Mouse (Mus musculus): ENCODE measurements around the gene Net1. TPM values are rescaled to one million over a fixed set of nuclear protein-coding genes. Genes with fewer than 3 reads are reported as not detected.
"Not testable (repeated sequence)": the region's sequence is repeated elsewhere in the genome, so short reads cannot be mapped to it uniquely, and the experiment has no call there.

Gene Net1
- polyA plus RNA-seq, 1 experiment from 2014 or later, result 70.9 TPM

DNA sequence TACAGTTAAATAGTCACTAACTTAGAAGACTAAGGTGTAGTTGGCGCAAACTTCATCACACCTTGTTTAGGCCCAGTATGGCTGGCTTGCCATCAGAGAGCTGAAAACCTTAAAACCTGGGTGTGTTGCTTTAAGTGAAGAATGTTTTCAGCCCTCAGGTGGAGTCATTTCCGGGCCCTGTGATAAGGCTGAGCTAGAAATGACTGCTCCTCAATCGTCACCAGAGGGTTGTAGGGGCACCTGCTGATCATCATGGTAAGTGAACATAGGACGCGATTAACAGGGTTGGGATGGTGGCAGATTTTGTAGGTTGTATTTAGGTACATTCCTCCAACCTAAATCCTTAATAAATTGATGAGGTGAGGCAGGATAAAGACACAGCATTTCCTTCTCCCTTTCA lies 6.5 kb upstream of the Net1 start:
- H3K4me3 ChIP-seq (ENCODE audit: low read depth, low read length), result no peak overlapping the region

DNA sequence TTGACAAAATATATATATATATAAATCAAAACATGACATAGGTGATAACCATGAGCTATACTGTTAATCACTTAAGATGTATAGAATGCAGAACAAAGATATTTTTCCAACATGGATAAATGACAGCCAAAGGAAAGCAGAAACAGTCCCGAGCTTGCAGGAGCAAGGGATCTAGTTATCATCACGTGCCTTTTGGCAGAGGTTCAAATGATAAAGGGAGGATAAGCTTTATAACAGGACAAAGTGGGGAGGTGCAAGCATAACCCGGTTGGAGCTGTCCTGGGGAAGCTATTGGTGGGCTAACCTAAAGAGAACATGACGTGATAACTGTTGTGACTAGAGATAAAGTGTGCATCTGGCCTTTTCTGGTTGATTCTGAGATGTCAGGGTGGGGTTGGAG lies 4.5 kb downstream of the Net1 start:
- Histone ChIP-seq H3K36me3 (ENCODE audit: control insufficient read depth, insufficient read depth, low read length) (no peaks in the 10 kb centered on the region; the same call in 1 of the 2 replicates), H3K27me3 (ENCODE audit: control insufficient read depth, insufficient read depth, low read length) (no peaks in the 10 kb centered on the region), H3K4me1 (ENCODE audit: control insufficient read depth, insufficient read depth, low read length) (0 out of 2 replicates have a peak, but pooled peaks cover 5% of the 10 kb centered on the region), H3K4me3 (ENCODE audit: low read depth, low read length) (no peak overlapping the region), H3K4me2 (replicated peaks; ENCODE audit: low read depth, low read length) (no peak overlapping the region), H3K27ac (ENCODE audit: low read length) (no peak overlapping the region), H3K9ac (replicated peaks; ENCODE audit: low read depth, low read length) (no peak overlapping the region), H3K9me3 (ENCODE audit: control insufficient read depth, low read depth, low read length) (no peaks in the 10 kb centered on the region)
- ATAC-seq (ENCODE audit: insufficient number of reproducible peaks, insufficient read depth, low FRiP score, low read depth), result no peak
- 71% methylated on average over 4 of the region's 4 CpGs for WGBS

More for the DNA sequence above, 6.5 kb upstream of the Net1 start:
- 84% methylated on average over 5 of the region's 5 CpGs for WGBS
- no peak overlapping the region for H3K9ac ChIP-seq (replicated peaks; ENCODE audit: low read depth, low read length)
- H3K27me3 ChIP-seq (ENCODE audit: control insufficient read depth, insufficient read depth, low read length), result no peaks in the 10 kb centered on the region
- no peak overlapping the region for H3K27ac ChIP-seq (ENCODE audit: low read length)
- H3K4me2 ChIP-seq (replicated peaks; ENCODE audit: low read depth, low read length), result no peak overlapping the region
- H3K36me3 ChIP-seq (ENCODE audit: control insufficient read depth, insufficient read depth, low read length), result no peaks in the 10 kb centered on the region
- H3K4me1 ChIP-seq (ENCODE audit: control insufficient read depth, insufficient read depth, low read length), result no peaks in the 10 kb centered on the region
- no peak for ATAC-seq (ENCODE audit: insufficient number of reproducible peaks, insufficient read depth, low FRiP score, low read depth)
- no peaks in the 10 kb centered on the region for H3K9me3 ChIP-seq (ENCODE audit: control insufficient read depth, low read depth, low read length)

DNA sequence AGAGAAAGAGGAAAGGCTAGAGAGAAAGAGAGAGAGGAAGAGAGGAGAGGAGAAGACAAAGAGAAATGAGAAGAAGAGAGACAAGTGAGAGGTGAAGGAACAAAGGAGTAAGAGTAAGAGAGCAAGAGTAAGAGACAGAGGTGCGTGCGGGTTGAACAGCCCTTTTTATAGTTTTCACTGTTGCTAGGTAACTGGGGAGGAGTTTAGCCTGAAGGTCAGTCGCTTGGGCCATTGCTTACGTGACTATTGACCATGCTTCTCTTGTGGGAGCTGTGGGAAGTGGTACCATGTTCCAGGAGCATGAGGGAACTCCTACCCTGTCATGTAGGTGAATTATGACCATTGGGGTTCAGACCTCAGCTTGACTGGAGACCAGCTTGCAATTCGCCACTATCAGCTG lies 7.7 kb downstream of the Net1 start:
- Histone ChIP-seq H3K9me3 (ENCODE audit: control insufficient read depth, low read depth, low read length) (no peaks in the 10 kb centered on the region), H3K27ac (ENCODE audit: low read length) (no peak overlapping the region), H3K4me3 (ENCODE audit: low read depth, low read length) (no peak overlapping the region), H3K27me3 (ENCODE audit: control insufficient read depth, insufficient read depth, low read length) (no peaks in the 10 kb centered on the region), H3K4me1 (ENCODE audit: control insufficient read depth, insufficient read depth, low read length) (no peaks in the 10 kb centered on the region), H3K4me2 (replicated peaks; ENCODE audit: low read depth, low read length) (no peak overlapping the region), H3K36me3 (ENCODE audit: control insufficient read depth, insufficient read depth, low read length) (no peaks in the 10 kb centered on the region; the same call in 1 of the 2 replicates), H3K9ac (replicated peaks; ENCODE audit: low read depth, low read length) (no peak overlapping the region)
- 82% methylated on average over 5 of the region's 5 CpGs for WGBS
- ATAC-seq (ENCODE audit: insufficient number of reproducible peaks, insufficient read depth, low FRiP score, low read depth), result no peak

DNA sequence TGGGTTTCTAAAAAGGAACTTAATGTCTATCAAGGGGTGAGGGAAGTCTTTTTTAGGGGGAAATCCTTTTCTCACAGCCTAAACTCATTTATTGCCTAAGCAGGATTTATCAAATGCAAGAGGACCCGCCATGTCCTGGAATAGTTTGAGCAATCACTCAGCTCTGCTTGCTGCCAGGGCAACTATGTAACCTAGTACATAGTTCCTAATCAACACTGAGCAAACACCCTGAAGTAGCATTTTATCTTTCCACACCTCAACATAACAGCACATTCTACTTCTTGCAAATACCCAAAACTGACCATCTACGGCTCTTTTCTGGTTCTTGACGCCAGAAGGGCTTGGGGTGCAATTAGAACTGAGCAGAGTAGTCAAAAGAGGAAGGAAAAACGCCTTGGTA lies 9.8 kb downstream of the Net1 start:
- WGBS, result 68% methylated on average over 4 of the region's 4 CpGs
- H3K27me3 ChIP-seq (ENCODE audit: control insufficient read depth, insufficient read depth, low read length), result no peaks in the 10 kb centered on the region
- ATAC-seq (ENCODE audit: insufficient number of reproducible peaks, insufficient read depth, low FRiP score, low read depth), result peak; percentile 67; the same call in 1 of the 2 replicates
- no peaks in the 10 kb centered on the region for H3K36me3 ChIP-seq (ENCODE audit: control insufficient read depth, insufficient read depth, low read length)
- H3K9ac ChIP-seq (replicated peaks; ENCODE audit: low read depth, low read length), result no peak overlapping the region
- H3K4me2 ChIP-seq (replicated peaks; ENCODE audit: low read depth, low read length), result no peak overlapping the region
- no peak overlapping the region for H3K27ac ChIP-seq (ENCODE audit: low read length)
- no peak overlapping the region for H3K4me3 ChIP-seq (ENCODE audit: low read depth, low read length)
- no peaks in the 10 kb centered on the region for H3K9me3 ChIP-seq (ENCODE audit: control insufficient read depth, low read depth, low read length)
- no peaks in the 10 kb centered on the region for H3K4me1 ChIP-seq (ENCODE audit: control insufficient read depth, insufficient read depth, low read length)

DNA sequence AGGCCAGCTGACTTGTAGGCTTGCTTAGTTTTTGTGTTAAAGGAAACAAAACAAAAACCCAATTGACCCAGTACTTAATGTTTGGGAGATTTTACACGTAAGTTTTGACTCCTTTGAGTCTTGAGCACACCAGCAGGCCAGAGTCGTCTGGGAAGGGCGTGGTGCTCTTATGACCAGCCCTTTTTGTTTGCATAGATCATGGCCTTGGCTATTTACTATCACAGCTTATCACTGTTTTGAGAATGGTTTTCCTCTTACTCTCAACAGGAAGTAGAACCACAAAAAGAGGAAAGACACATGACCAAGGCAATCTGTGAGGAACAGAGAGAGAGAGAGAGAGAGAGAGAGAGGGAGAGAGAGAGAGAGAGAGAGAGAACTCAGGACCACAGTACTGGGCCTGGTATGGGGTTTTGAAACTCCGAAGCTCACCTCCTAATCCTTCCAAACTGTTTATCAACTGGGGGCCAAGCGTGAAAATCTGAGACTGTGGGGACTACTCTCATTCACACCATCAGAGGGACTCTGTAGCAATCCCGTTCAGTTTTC lies 10.8 kb downstream of the Net1 start:
- 72% methylated on average over 6 of the region's 6 CpGs for WGBS
- Histone ChIP-seq H3K27ac (ENCODE audit: low read length) (no peak overlapping the region), H3K9ac (replicated peaks; ENCODE audit: low read depth, low read length) (no peak overlapping the region), H3K4me3 (ENCODE audit: low read depth, low read length) (no peak overlapping the region), H3K4me2 (replicated peaks; ENCODE audit: low read depth, low read length) (no peak overlapping the region), H3K4me1 (ENCODE audit: control insufficient read depth, insufficient read depth, low read length) (no peaks in the 10 kb centered on the region), H3K27me3 (ENCODE audit: control insufficient read depth, insufficient read depth, low read length) (no peaks in the 10 kb centered on the region), H3K36me3 (ENCODE audit: control insufficient read depth, insufficient read depth, low read length) (no peaks in the 10 kb centered on the region), H3K9me3 (ENCODE audit: control insufficient read depth, low read depth, low read length) (no peaks in the 10 kb centered on the region)
- ATAC-seq (ENCODE audit: insufficient number of reproducible peaks, insufficient read depth, low FRiP score, low read depth), result no peak

DNA sequence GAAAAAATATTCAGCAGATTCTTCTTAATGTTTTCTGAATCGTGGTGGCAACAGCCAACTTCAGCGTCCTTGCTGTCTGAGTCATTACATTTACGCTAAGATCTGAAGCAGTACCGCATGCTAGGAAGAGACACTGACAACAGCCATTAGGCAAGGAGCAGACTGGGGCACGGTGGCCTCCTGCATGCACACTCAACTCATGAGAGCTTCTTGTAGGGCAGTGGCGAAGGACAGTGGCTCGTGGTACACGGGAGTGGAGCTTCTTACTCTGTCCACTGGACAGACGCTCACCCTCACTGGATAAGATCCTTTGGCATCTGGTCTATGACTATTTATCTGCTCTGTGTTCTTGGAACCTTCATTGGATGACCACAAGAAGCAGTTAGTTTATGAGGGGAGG lies 18.7 kb downstream of the Net1 start:
- no peak overlapping the region for H3K27ac ChIP-seq (ENCODE audit: low read length)

DNA sequence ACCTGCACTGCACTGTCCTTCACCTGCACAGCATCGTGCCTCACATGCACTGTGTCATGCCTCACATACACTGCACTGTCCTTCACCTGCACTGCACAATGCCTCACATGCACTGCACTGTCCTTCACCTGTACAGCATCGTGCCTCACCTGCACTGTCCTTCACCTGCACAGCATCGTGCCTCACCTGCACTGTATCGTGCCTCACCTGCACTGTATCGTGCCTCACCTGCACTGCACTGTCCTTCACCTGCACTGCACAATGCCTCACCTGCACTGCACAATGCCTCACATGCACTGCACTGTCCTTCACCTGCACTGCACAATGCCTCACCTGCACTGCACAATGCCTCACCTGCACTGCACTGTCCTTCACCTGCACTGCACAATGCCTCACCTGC lies 19.8 kb downstream of the Net1 start:
- H3K27ac ChIP-seq (ENCODE audit: low read length); H3K9ac ChIP-seq (replicated peaks; ENCODE audit: low read depth, low read length); H3K4me3 ChIP-seq (ENCODE audit: low read depth, low read length); H3K27me3 ChIP-seq (ENCODE audit: control insufficient read depth, insufficient read depth, low read length); H3K9me3 ChIP-seq (ENCODE audit: control insufficient read depth, low read depth, low read length); H3K36me3 ChIP-seq (ENCODE audit: control insufficient read depth, insufficient read depth, low read length); H3K4me1 ChIP-seq (ENCODE audit: control insufficient read depth, insufficient read depth, low read length); H3K4me2 ChIP-seq (replicated peaks; ENCODE audit: low read depth, low read length); ATAC-seq (ENCODE audit: insufficient number of reproducible peaks, insufficient read depth, low FRiP score, low read depth): not testable (repeated sequence)
- WGBS, result 97% methylated on average over 5 of the region's 5 CpGs

More for the DNA sequence above, 18.7 kb downstream of the Net1 start:
- 87% methylated on average over 9 of the region's 9 CpGs for WGBS
- H3K4me3 ChIP-seq (ENCODE audit: low read depth, low read length), result no peak overlapping the region
- no peak overlapping the region for H3K4me2 ChIP-seq (replicated peaks; ENCODE audit: low read depth, low read length)
- no peaks in the 10 kb centered on the region for H3K9me3 ChIP-seq (ENCODE audit: control insufficient read depth, low read depth, low read length)
- H3K9ac ChIP-seq (replicated peaks; ENCODE audit: low read depth, low read length), result no peak overlapping the region
- no peaks in the 10 kb centered on the region for H3K36me3 ChIP-seq (ENCODE audit: control insufficient read depth, insufficient read depth, low read length)
- H3K27me3 ChIP-seq (ENCODE audit: control insufficient read depth, insufficient read depth, low read length), result no peaks in the 10 kb centered on the region
- H3K4me1 ChIP-seq (ENCODE audit: control insufficient read depth, insufficient read depth, low read length), result no peaks in the 10 kb centered on the region
- ATAC-seq (ENCODE audit: insufficient number of reproducible peaks, insufficient read depth, low FRiP score, low read depth), result no peak

DNA sequence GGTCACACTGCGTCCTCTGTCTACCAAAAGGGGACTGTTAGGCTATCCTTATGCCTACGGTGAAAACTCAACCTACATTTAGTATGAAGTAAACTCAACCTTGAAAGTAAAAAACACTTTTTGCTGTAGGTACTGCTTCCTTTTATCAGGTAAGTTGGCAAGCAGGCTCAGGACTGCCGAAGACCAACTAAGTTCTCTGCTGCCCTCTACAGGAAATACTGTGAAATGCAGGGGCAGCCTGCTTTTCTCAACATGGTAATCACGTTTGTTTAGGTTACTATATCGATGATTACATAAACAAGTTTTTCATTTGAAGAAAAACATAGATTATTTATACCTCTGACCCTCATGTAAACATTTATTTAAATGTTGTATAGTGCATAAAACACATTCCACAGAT lies 21.1 kb downstream of the Net1 start:
- no peak for ATAC-seq (ENCODE audit: insufficient number of reproducible peaks, insufficient read depth, low FRiP score, low read depth)
- H3K4me1 ChIP-seq (ENCODE audit: control insufficient read depth, insufficient read depth, low read length), result 0 out of 2 replicates have a peak, but pooled peaks cover 3% of the 10 kb centered on the region
- H3K4me3 ChIP-seq (ENCODE audit: low read depth, low read length), result no peak overlapping the region
- no peaks in the 10 kb centered on the region for H3K27me3 ChIP-seq (ENCODE audit: control insufficient read depth, insufficient read depth, low read length)
- no peaks in the 10 kb centered on the region for H3K36me3 ChIP-seq (ENCODE audit: control insufficient read depth, insufficient read depth, low read length)
- no peaks in the 10 kb centered on the region for H3K9me3 ChIP-seq (ENCODE audit: control insufficient read depth, low read depth, low read length)
- no peak overlapping the region for H3K4me2 ChIP-seq (replicated peaks; ENCODE audit: low read depth, low read length)
- no peak overlapping the region for H3K27ac ChIP-seq (ENCODE audit: low read length)
- WGBS, result 30% methylated on average over 5 of the region's 5 CpGs
- H3K9ac ChIP-seq (replicated peaks; ENCODE audit: low read depth, low read length), result no peak overlapping the region

DNA sequence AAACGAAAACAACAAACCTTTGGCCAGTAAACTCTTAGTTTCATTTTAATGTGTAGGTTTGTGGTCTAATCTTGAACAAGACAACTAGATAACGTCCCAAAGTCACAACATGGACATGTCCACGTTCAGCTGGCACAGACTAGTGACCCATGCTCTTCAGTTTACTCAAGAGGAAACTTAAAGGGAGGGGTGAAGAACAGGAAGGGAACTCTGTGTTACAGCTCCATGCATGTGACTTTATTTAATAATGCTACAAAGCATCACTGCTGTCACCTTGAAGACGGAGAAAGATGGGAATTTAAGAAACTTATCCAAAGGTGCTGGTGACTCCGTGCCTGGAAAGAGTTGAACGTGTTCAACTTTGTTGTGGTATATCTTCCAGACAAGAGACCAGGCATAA lies 22.0 kb downstream of the Net1 start:
- 89% methylated on average over 6 of the region's 6 CpGs for WGBS
- H3K4me3 ChIP-seq (ENCODE audit: low read depth, low read length), result no peak overlapping the region
- no peaks in the 10 kb centered on the region for H3K9me3 ChIP-seq (ENCODE audit: control insufficient read depth, low read depth, low read length)
- no peaks in the 10 kb centered on the region for H3K27me3 ChIP-seq (ENCODE audit: control insufficient read depth, insufficient read depth, low read length)
- H3K9ac ChIP-seq (replicated peaks; ENCODE audit: low read depth, low read length), result no peak overlapping the region
- no peak overlapping the region for H3K27ac ChIP-seq (ENCODE audit: low read length)
- no peaks in the 10 kb centered on the region for H3K36me3 ChIP-seq (ENCODE audit: control insufficient read depth, insufficient read depth, low read length)
- no peak overlapping the region for H3K4me2 ChIP-seq (replicated peaks; ENCODE audit: low read depth, low read length)
- no peak for ATAC-seq (ENCODE audit: insufficient number of reproducible peaks, insufficient read depth, low FRiP score, low read depth)
- H3K4me1 ChIP-seq (ENCODE audit: control insufficient read depth, insufficient read depth, low read length), result 0 out of 2 replicates have a peak, but pooled peaks cover 3% of the 10 kb centered on the region

All from stomach, embryonic 14.5 days (tissue).